Mouse (Mus musculus) embryonic facial prominence, embryonic 10.5 days (tissue): ENCODE results near the gene Faap20. TPM values are rescaled to one million over a fixed set of nuclear protein-coding genes. Genes with fewer than 3 reads are reported as not detected.

Source experiments
- DNase-seq: peaks from one replicate; pipeline ENCODE4 v3.0.0-alpha.2; 2017; ENCODE audit warnings: low spot score
- H3K27ac ChIP-seq: fragments of 300-500 bp; sonication (generic); replicated peaks from 2 replicates; pipeline ENCODE4 v1.5.1; 2016; ENCODE audit warnings: mild to moderate bottlenecking
- H3K27me3 ChIP-seq: fragments of 300-500 bp; sonication (generic); replicated peaks from 2 replicates; pipeline ENCODE4 v1.6.1; 2016; ENCODE audit warnings: low read depth, mild to moderate bottlenecking; ENCODE audit not compliant: poor library complexity, severe bottlenecking
- H3K36me3 ChIP-seq: fragments of 300-500 bp; sonication (generic); replicated peaks from 2 replicates; pipeline ENCODE4 v1.6.1; 2016; ENCODE audit warnings: mild to moderate bottlenecking, moderate library complexity
- H3K4me1 ChIP-seq: fragments of 300-500 bp; sonication (generic); 2 replicates; pipeline ENCODE4 v1.6.1; 2016
- H3K4me3 ChIP-seq: fragments of 300-500 bp; sonication (generic); 2 replicates; pipeline ENCODE4 v1.5.1; 2016; ENCODE audit warnings: mild to moderate bottlenecking, moderate library complexity
- H3K9me3 ChIP-seq: fragments of 300-500 bp; sonication (generic); 2 replicates; pipeline ENCODE4 v1.6.1; 2016; ENCODE audit warnings: mild to moderate bottlenecking
- WGBS: fragments of 180-500 bp; shearing (Covaris S2); methylation state at CpG from one replicate; pipeline ENCODE4 v1.1.7; 2016; 5-methylcytosine and 5-hydroxymethylcytosine counted together
- polyA plus RNA-seq: library from polyadenylated mRNA; unstranded; fragments of >200 nt; fragmentation: Nextera tagmentation; extraction: Ambion mirVana; gene quantifications from 2 replicates; pipeline ENCODE4 v1.2.1, GENCODE M21; 2016

The Faap20 gene
- polyA plus RNA-seq, 1 experiment from 2014 or later, result 99.6 TPM

- no peak for DNase-seq
- peak overlapping the region; percentile 37 for H3K27ac ChIP-seq
- peaks cover 23% of the 10 kb centered on the region for H3K4me1 ChIP-seq
- no peaks in the 10 kb centered on the region for H3K9me3 ChIP-seq
- H3K36me3 ChIP-seq, result no peaks in the 10 kb centered on the region
- no peak overlapping the region for H3K4me3 ChIP-seq
- 80% methylated on average over 21 of the region's 21 CpGs for WGBS
- H3K27me3 ChIP-seq, result no peaks in the 10 kb centered on the region
Observed at GRCm38 (mm10) chr4:155300421-155301097, 51.0 kb downstream of the Faap20 start.

GRCm38 (mm10) chr4:155301098-155301447, 51.5 kb downstream of the Faap20 start:
- Histone ChIP-seq H3K4me1 (peaks cover 28% of the 10 kb centered on the region), H3K9me3 (no peaks in the 10 kb centered on the region), H3K4me3 (no peak overlapping the region), H3K27me3 (no peaks in the 10 kb centered on the region), H3K36me3 (no peaks in the 10 kb centered on the region), H3K27ac (peak overlapping the region; percentile 37; the same call in 1 of the 2 replicates)
- 95% methylated on average over 7 of the region's 7 CpGs for WGBS
- DNase-seq, result no peak

GRCm38 (mm10) chr4:155301965-155302364, 52.4 kb downstream of the Faap20 start:
- H3K9me3 ChIP-seq, result no peaks in the 10 kb centered on the region
- peak overlapping the region; percentile 41 for H3K27ac ChIP-seq
- H3K4me3 ChIP-seq, result no peak overlapping the region
- 56% methylated on average over 4 of the region's 4 CpGs for WGBS
- no peak for DNase-seq
- H3K4me1 ChIP-seq, result peaks cover 37% of the 10 kb centered on the region
- peaks cover 3% of the 10 kb centered on the region; the same call in 1 of the 2 replicates for H3K27me3 ChIP-seq
- no peaks in the 10 kb centered on the region for H3K36me3 ChIP-seq

- H3K4me3 ChIP-seq, result no peak overlapping the region
- peaks cover 56% of the 10 kb centered on the region for H3K4me1 ChIP-seq
- DNase-seq, result no peak
- 88% methylated on average over 7 of the region's 7 CpGs for WGBS
- no peaks in the 10 kb centered on the region for H3K36me3 ChIP-seq
- no peak overlapping the region for H3K27ac ChIP-seq
- H3K9me3 ChIP-seq, result no peaks in the 10 kb centered on the region
- H3K27me3 ChIP-seq, result peaks cover 16% of the 10 kb centered on the region; the same call in 1 of the 2 replicates
Observed at GRCm38 (mm10) chr4:155304508-155305096, 55.0 kb downstream of the Faap20 start.

- Histone ChIP-seq H3K27ac (0 out of 2 replicates have a peak overlapping the region, but pooled peaks have one; percentile 30), H3K27me3 (peaks cover 16% of the 10 kb centered on the region; the same call in 1 of the 2 replicates), H3K9me3 (no peaks in the 10 kb centered on the region), H3K4me1 (peaks cover 49% of the 10 kb centered on the region), H3K4me3 (no peak overlapping the region), H3K36me3 (no peaks in the 10 kb centered on the region)
- 57% methylated on average over 8 of the region's 8 CpGs for WGBS
- no peak for DNase-seq
Observed at GRCm38 (mm10) chr4:155305531-155306031, 56.0 kb downstream of the Faap20 start.

Other genes with a start within 250 kb of the Faap20 start
- 2.0 and 3.5 TPM in 2 replicates for gene Plch2, start 193.0 kb upstream of the Faap20 start, polyA plus RNA-seq
- gene Pex10, start 182.8 kb upstream of the Faap20 start, polyA plus RNA-seq, result 19.0 and 22.2 TPM in 2 replicates
- 128 and 134 TPM in 2 replicates for gene Rer1, start 163.4 kb upstream of the Faap20 start, polyA plus RNA-seq
- gene Morn1, start 163.2 kb upstream of the Faap20 start, polyA plus RNA-seq, result 4.3 and 5.4 TPM in 2 replicates
- 8.5 and 10.7 TPM in 2 replicates for gene Ski, start 27.2 kb upstream of the Faap20 start, polyA plus RNA-seq
- 12.4 and 13.7 TPM in 2 replicates for gene Prkcz, start 111.6 kb downstream of the Faap20 start, polyA plus RNA-seq
- not detected in 2 replicates for gene Gabrd, start 148.3 kb downstream of the Faap20 start, polyA plus RNA-seq
- gene Cfap74, start 159.4 kb downstream of the Faap20 start, polyA plus RNA-seq, result 6.7 and 7.3 TPM in 2 replicates
- gene Tmem52, start 219.3 kb downstream of the Faap20 start, polyA plus RNA-seq, result 0.16 TPM in 1 of 2 replicates, not detected in the other
- 642 and 655 TPM in 2 replicates for gene Gnb1, start 241.6 kb downstream of the Faap20 start, polyA plus RNA-seq